Mouse (Mus musculus): ENCODE data around the gene Klf16. TPM values are rescaled to one million over a fixed set of nuclear protein-coding genes. Genes with fewer than 3 reads are reported as not detected.

Gene Klf16
- total and polyA plus RNA-seq, 3 experiments = 14.1 to 94.0 (median 38.2) TPM

- Histone ChIP-seq H3K27me3 (replicated peaks) (no peaks in the 10 kb centered on the region), H3K4me3 (replicated peaks in 1 of 3; ENCODE audit: low read depth in 2 of 3, low read length in 2 of 3, poor library complexity in 1 of 3) (peak overlapping the region; percentile 63 to 87 (median 63)), H3K4me1 (ENCODE audit: control insufficient read depth in 1 of 2, insufficient read depth in 2 of 2) (peaks cover 20 to 41% of the 10 kb centered on the region in 2 experiments), H3K79me2 (replicated peaks; ENCODE audit: control insufficient read depth, extremely low read depth, insufficient read depth, poor library complexity, severe bottlenecking) (peaks cover 20% of the 10 kb centered on the region), H3K36me3 (replicated peaks in 1 of 2; ENCODE audit: control insufficient read depth in 1 of 2, insufficient read depth in 1 of 2, low read length in 1 of 2) (peaks cover 3 to 30% of the 10 kb centered on the region in 2 experiments), H3K4me2 (ENCODE audit: insufficient read depth, low read depth, poor library complexity, severe bottlenecking) (peak overlapping the region; percentile 98), H3K27ac (ENCODE audit: insufficient read depth, low read depth) (no peak overlapping the region), H3K9ac (ENCODE audit: insufficient read depth, low read depth) (peak overlapping the region; percentile 69), H3K9me3 (replicated peaks; ENCODE audit: low read length) (no peaks in the 10 kb centered on the region)
- in situ Hi-C loops (cut with MboI; ENCODE audit: low pct_ligation_motif_present, low pct_unique_long_range_greater_than_20kb, low sequenced_read_pairs) (no loop called here), dilution Hi-C loops (cut with MboI; ENCODE audit: extremely low pct_ligation_motif_present, extremely low pct_unique_long_range_greater_than_20kb, low sequenced_read_pairs) (no loop called here)
- no peak for TF ChIP-seq TCF12 (IDR thresholded peaks at IDR 0.05; ENCODE audit: low read depth, low read length)
- no peak for TF ChIP-seq IRF4 (IDR thresholded peaks at IDR 0.05; ENCODE audit: low read depth, low read length)
- TF ChIP-seq BHLHE40 (IDR thresholded peaks at IDR 0.05; ENCODE audit: low read depth, low read length) = no peak
- TF ChIP-seq TBP (conservative IDR thresholded peaks at IDR 0.05; ENCODE audit: low read depth, low read length) = no peak
- TF ChIP-seq USF1 (IDR thresholded peaks at IDR 0.05; ENCODE audit: low read depth, low read length) = no peak
- no peak for TF ChIP-seq MAX (IDR thresholded peaks at IDR 0.05; ENCODE audit: low read length)
- TF ChIP-seq JUN (IDR thresholded peaks at IDR 0.05; ENCODE audit: insufficient read depth, low read depth, low read length) = no peak
- no peak for TF ChIP-seq E2F4 (IDR thresholded peaks at IDR 0.05; ENCODE audit: insufficient replicate concordance, low read depth, low read length)
- no peak for TF ChIP-seq ZC3H11A (IDR thresholded peaks at IDR 0.05; ENCODE audit: low read depth, low read length)
- TF ChIP-seq CHD1 (IDR thresholded peaks at IDR 0.05; ENCODE audit: low read depth, low read length) = no peak
- TF ChIP-seq NRF1 (IDR thresholded peaks at IDR 0.05; ENCODE audit: low read depth, low read length) = no peak
- TF ChIP-seq ZMIZ1 (IDR thresholded peaks at IDR 0.05; ENCODE audit: low read depth, low read length) = no peak
- TF ChIP-seq ZNF384 (IDR thresholded peaks at IDR 0.05; ENCODE audit: low read depth, low read length) = no peak
- no peak for TF ChIP-seq PAX5 (IDR thresholded peaks at IDR 0.05; ENCODE audit: low read length)
- TF ChIP-seq MYC (IDR thresholded peaks at IDR 0.05; ENCODE audit: low read depth, low read length) = no peak
- no peak for TF ChIP-seq CTCF (conservative IDR thresholded peaks at IDR 0.05 in 1 of 2, IDR thresholded peaks at IDR 0.05 in 1 of 2; ENCODE audit: low read depth in 2 of 2, low read length in 2 of 2)
- DNase-seq (ENCODE audit: extremely low read depth) = no peak
These were observed 44.5 kb upstream of the Klf16 start for GRCm38 (mm10) chr10:80621690-80621939.

- Histone ChIP-seq H3K4me3 (replicated peaks in 1 of 3; ENCODE audit: low read depth in 2 of 3, low read length in 2 of 3, poor library complexity in 1 of 3) (peak overlapping the region; percentile 63 to 87 (median 63)), H3K9ac (ENCODE audit: insufficient read depth, low read depth) (peak overlapping the region; percentile 69), H3K79me2 (replicated peaks; ENCODE audit: control insufficient read depth, extremely low read depth, insufficient read depth, poor library complexity, severe bottlenecking) (peaks cover 18% of the 10 kb centered on the region), H3K27me3 (replicated peaks) (no peaks in the 10 kb centered on the region), H3K4me2 (ENCODE audit: insufficient read depth, low read depth, poor library complexity, severe bottlenecking) (peak overlapping the region; percentile 98), H3K4me1 (ENCODE audit: control insufficient read depth in 1 of 2, insufficient read depth in 2 of 2) (peaks cover 20 to 35% of the 10 kb centered on the region in 2 experiments), H3K9me3 (replicated peaks; ENCODE audit: low read length) (no peaks in the 10 kb centered on the region), H3K27ac (ENCODE audit: insufficient read depth, low read depth) (no peak overlapping the region), H3K36me3 (replicated peaks in 1 of 2; ENCODE audit: control insufficient read depth in 1 of 2, insufficient read depth in 1 of 2, low read length in 1 of 2) (peaks cover 8 to 30% of the 10 kb centered on the region in 2 experiments)
- dilution Hi-C loops (cut with MboI; ENCODE audit: extremely low pct_ligation_motif_present, extremely low pct_unique_long_range_greater_than_20kb, low sequenced_read_pairs) (no loop called here), in situ Hi-C loops (cut with MboI; ENCODE audit: low pct_ligation_motif_present, low pct_unique_long_range_greater_than_20kb, low sequenced_read_pairs) (no loop called here)
- no peak for TF ChIP-seq HCFC1 (IDR thresholded peaks at IDR 0.05; ENCODE audit: low read depth, low read length)
- 0 out of 2 replicates have a peak, but pooled peaks have one; percentile 37 for TF ChIP-seq CHD1 (IDR thresholded peaks at IDR 0.05; ENCODE audit: low read depth, low read length)
- no peak for TF ChIP-seq SMC3 (IDR thresholded peaks at IDR 0.05; ENCODE audit: low read depth, low read length)
- no peak for TF ChIP-seq USF2 (conservative IDR thresholded peaks at IDR 0.05; ENCODE audit: low read depth, low read length)
- peak; percentile 12; the same call in 1 of the 2 replicates for TF ChIP-seq NELFE (IDR thresholded peaks at IDR 0.05; ENCODE audit: low read depth, low read length)
- no peak for TF ChIP-seq IRF4 (IDR thresholded peaks at IDR 0.05; ENCODE audit: low read depth, low read length)
- no peak for DNase-seq (ENCODE audit: extremely low read depth)
These were observed 43.9 kb upstream of the Klf16 start for GRCm38 (mm10) chr10:80620796-80621689.
